Mouse (Mus musculus) urinary bladder, adult 18-20 months (tissue): ENCODE measurements around the gene Rnf34.
A peak's percentile ranks its signal among the peaks of the same experiment; 100 is the strongest.

ENCODE experiments used
- DNase-seq, 2 experiments: peaks; one replicate each; pipeline ENCODE4 v3.0.0; 2022; ENCODE audit warnings: low spot score in 2 of 2, mixed read lengths in 2 of 2

The Rnf34 gene

DNA sequence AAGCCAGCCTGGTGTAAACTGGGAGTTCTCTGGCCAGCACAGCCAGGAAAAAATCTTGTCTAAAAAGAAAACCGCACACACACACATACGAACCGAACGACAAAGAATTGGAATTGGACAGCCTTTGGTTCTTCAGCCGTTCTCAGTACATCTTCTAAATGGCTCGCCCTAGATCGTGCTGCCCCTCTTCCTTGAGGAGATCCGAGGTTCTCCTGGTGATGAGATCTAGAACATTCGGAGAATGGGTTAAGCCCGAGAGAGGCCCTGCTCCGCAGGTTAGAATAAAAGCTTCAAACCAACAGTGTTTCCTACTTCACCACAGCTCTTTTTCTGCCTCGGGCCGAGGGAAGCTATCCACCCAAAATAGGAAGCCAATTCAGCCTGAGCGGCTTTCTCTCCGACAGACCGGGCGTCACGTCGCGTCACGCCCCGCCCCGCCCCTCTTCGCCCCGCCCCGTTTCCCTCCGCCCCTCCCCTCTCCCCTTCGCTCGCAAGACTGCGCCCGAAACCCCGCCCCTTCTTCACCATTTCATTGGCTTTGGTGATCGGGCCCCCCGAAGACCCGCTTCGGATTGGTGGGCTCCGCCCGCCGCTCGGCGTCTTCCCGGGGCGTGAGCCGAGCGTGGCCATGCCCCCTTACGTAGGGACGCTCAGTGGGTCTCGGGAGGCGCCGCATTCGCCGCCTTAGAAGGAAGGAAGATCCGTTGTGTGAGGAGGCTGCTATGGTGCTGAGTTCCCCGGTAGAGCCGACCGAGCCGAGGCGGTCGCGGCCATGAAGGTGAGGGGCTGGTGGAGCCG, at the start of gene Rnf34:
Gene Rnf34 (plus strand): TSS at position 528 of the 798 bp plus-strand sequence.
- DNase-seq = peak; percentile 76 to 96

DNA sequence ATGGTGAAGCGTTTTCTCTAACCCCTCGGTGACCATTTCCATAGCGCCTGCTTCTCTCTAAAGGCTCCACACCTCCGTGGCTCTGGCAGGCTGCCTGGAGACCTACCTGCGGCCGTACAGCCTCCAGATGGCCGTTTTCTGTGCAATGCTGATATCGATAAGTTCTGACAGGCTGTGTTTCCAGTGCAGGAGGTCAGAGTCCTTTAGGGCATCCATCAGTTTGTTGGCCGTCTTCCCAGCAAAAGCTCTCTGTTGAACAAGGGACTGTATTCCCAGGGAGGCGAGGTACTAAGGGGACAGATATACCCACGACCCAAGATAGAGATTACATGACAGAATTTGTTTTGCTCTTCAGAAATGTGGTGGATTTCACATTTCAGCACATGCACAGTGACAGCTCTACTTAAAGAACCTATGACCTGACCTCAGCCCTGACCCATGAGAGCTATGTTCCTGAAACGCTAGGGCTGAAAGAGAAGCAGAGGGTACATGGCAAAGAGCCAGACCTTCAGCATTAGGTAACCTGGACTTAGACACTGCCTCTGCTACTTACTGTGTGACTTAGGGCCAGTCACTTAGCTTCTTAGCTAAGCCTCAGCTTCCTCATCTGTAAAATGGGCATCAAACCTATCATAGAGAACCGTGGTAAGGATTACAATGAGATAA, 49.4 kb upstream of the Rnf34 start:
- no peak for DNase-seq

- DNase-seq = no peak
Measured at GRCm38 (mm10) chr5:122801684-122802083, 48.2 kb upstream of the Rnf34 start.

- DNase-seq = no peak
Measured at GRCm38 (mm10) chr5:122802706-122803105, 47.1 kb upstream of the Rnf34 start.

- no peak for DNase-seq
Measured at GRCm38 (mm10) chr5:122805503-122805902, 44.3 kb upstream of the Rnf34 start.

GRCm38 (mm10) chr5:122811364-122812079, 38.3 kb upstream of the Rnf34 start:
- DNase-seq = peak in 1 of 2 experiments; percentile 31

- DNase-seq = no peak
Measured at GRCm38 (mm10) chr5:122812699-122813098, 37.1 kb upstream of the Rnf34 start.

DNA sequence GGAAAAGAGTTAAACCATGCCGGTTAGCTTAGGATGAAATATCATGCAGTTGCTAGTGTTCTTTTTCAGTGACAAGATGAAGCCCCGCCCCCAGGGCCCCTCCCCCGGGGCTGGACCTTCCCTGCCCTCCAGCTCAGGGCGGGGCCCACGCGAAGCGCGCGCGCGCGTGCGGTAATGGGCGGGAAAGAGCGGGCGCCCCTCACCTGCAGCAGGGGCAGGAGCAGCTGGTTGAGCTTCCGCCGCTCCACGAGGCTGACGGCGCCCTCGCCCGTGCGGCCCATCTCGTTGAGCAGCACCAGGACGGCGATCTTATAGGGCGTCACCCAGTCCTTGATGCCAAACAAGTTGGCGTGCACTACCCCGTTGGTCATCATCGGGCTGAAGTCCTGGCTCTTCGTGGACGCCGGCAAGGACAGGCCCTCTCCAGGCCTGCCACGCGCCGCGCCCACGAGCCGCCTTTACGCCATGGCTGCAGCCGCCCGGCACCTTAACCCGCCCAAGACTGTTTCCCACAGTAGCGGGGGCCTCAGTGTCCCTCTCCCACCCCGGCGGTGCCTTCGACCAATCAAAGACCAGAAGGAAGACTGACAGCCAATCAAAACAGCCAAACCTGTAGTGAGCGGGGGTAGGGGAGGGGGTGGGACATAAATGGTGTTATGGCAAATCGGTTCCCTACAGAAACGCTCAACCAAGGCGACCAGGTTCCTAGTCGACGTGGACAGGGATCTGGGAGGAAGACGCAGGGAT, 28.9 kb upstream of the Rnf34 start, which contains the start of gene Anapc5:
Gene Anapc5 (minus strand): TSS at position 563 of the 747 bp plus-strand sequence.
- peak; percentile 82 to 90 for DNase-seq

GRCm38 (mm10) chr5:122821524-122821885, 28.3 kb upstream of the Rnf34 start:
- no peak for DNase-seq

GRCm38 (mm10) chr5:122822441-122822840, 27.4 kb upstream of the Rnf34 start:
- DNase-seq = no peak

DNA sequence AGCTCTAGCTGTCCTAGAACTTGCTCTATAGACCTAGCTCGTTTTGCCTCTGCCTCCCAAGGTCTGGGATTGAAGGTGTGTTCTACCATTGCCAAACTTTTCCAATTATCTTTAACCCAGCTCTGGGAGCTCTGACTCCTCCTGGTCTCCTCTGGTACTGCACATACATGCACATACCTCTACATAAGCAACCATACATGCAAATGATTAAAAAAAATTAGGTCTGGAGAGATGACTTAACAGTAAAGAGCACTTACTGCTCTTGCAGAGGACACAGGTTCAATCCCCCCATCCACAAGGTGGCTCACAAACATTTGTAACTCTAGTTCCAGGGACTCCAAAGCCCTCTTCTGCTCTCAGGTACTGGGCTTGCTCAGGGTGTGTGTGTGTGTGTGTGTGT, 25.9 kb upstream of the Rnf34 start:
- DNase-seq = no peak

- DNase-seq = no peak
Measured at GRCm38 (mm10) chr5:122824450-122824849, 25.4 kb upstream of the Rnf34 start.

DNA sequence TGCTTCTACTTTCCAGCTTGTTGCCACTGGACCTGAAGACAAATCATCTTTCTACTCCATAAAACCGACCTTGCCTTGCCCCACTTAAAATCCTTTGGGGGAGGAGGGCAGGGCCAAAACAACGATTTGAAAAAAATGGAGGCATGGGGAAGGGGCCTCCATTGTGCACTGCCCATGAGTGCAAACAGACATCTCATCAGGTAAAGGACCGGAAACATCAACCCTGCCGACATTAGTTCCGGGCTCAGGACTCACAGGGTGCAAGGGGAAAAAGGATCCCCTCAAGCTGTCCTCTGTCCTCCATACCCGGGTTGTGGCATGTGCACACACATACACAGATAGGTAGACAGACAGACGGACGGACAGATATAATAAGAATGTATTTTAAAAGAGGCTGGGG, 24.7 kb upstream of the Rnf34 start:
- DNase-seq = no peak

- no peak for DNase-seq
Measured at GRCm38 (mm10) chr5:122832536-122832935, 17.3 kb upstream of the Rnf34 start.

- no peak for DNase-seq
Measured at GRCm38 (mm10) chr5:122832996-122833395, 16.9 kb upstream of the Rnf34 start.

GRCm38 (mm10) chr5:122841126-122841525, 8.7 kb upstream of the Rnf34 start:
- no peak for DNase-seq

GRCm38 (mm10) chr5:122843799-122844198, 6.0 kb upstream of the Rnf34 start:
- no peak for DNase-seq

GRCm38 (mm10) chr5:122850319-122851002, 613 bp downstream of the Rnf34 start:
- peak; percentile 6 to 18 for DNase-seq

GRCm38 (mm10) chr5:122852611-122853010, 2.8 kb downstream of the Rnf34 start:
- no peak for DNase-seq

GRCm38 (mm10) chr5:122855858-122856257, 6.0 kb downstream of the Rnf34 start:
- DNase-seq = no peak

- DNase-seq = no peak
Measured at GRCm38 (mm10) chr5:122863053-122863452, 13.2 kb downstream of the Rnf34 start.
